Mouse (Mus musculus): ENCODE data around the gene Khdrbs1. TPM values are rescaled to one million over a fixed set of nuclear protein-coding genes. Genes with fewer than 3 reads are reported as not detected.
"Not testable (repeated sequence)": the region's sequence is repeated elsewhere in the genome, so short reads cannot be mapped to it uniquely, and the experiment has no call there.

Gene Khdrbs1
- polyA plus RNA-seq, 1 experiment from 2014 or later: 59.4 TPM

- peaks cover 53% of the 10 kb centered on the region for H3K4me1 ChIP-seq
- H3K9ac ChIP-seq: peak overlapping the region; percentile 99
- H3K4me3 ChIP-seq: peak overlapping the region; percentile 100
- peak overlapping the region; percentile 92 for H3K27ac ChIP-seq
- peak; percentile 48 for ATAC-seq
- H3K27me3 ChIP-seq (replicated peaks): no peaks in the 10 kb centered on the region
- under 1% methylated on average over 34 of the region's 34 CpGs for WGBS (ENCODE audit: insufficient replicate concordance)
- H3K36me3 ChIP-seq: peaks cover 19% of the 10 kb centered on the region
- no peaks in the 10 kb centered on the region for H3K9me3 ChIP-seq (replicated peaks)
- H3K4me2 ChIP-seq: peak overlapping the region; percentile 82
These were observed 200 bp downstream of the Khdrbs1 start for GRCm38 (mm10) chr4:129741974-129742231.

- H3K4me3 ChIP-seq: peak overlapping the region; percentile 100
- under 1% methylated on average over 62 of the region's 62 CpGs for WGBS (ENCODE audit: insufficient replicate concordance)
- H3K27ac ChIP-seq: peak overlapping the region; percentile 92
- H3K27me3 ChIP-seq (replicated peaks): no peaks in the 10 kb centered on the region
- no peaks in the 10 kb centered on the region for H3K9me3 ChIP-seq (replicated peaks)
- H3K9ac ChIP-seq: peak overlapping the region; percentile 99
- peaks cover 54% of the 10 kb centered on the region for H3K4me1 ChIP-seq
- H3K36me3 ChIP-seq: peaks cover 19% of the 10 kb centered on the region
- ATAC-seq: peak; percentile 24; the same call in 1 of the 2 replicates
- peak overlapping the region; percentile 82 for H3K4me2 ChIP-seq
These were observed 691 bp downstream of the Khdrbs1 start for GRCm38 (mm10) chr4:129741251-129741973.

GRCm38 (mm10) chr4:129739111-129739645, 2.9 kb downstream of the Khdrbs1 start:
- H3K9me3 ChIP-seq (replicated peaks): no peaks in the 10 kb centered on the region
- H3K27ac ChIP-seq: no peak overlapping the region
- no peak overlapping the region for H3K4me2 ChIP-seq
- ATAC-seq: no peak
- no peaks in the 10 kb centered on the region for H3K27me3 ChIP-seq (replicated peaks)
- H3K4me1 ChIP-seq: peaks cover 66% of the 10 kb centered on the region
- H3K36me3 ChIP-seq: peaks cover 23% of the 10 kb centered on the region
- H3K4me3 ChIP-seq: no peak overlapping the region
- 70% methylated on average over 4 of the region's 4 CpGs for WGBS (ENCODE audit: insufficient replicate concordance)
- H3K9ac ChIP-seq: no peak overlapping the region

GRCm38 (mm10) chr4:129736173-129736572, 5.9 kb downstream of the Khdrbs1 start:
- H3K4me2 ChIP-seq: no peak overlapping the region
- no peak overlapping the region for H3K27ac ChIP-seq
- no peak overlapping the region for H3K9ac ChIP-seq
- peaks cover 72% of the 10 kb centered on the region for H3K4me1 ChIP-seq
- no peaks in the 10 kb centered on the region for H3K9me3 ChIP-seq (replicated peaks)
- WGBS (ENCODE audit: insufficient replicate concordance): 83% methylated on average over 1 of the region's 1 CpGs
- peaks cover 23% of the 10 kb centered on the region for H3K36me3 ChIP-seq
- no peak overlapping the region for H3K4me3 ChIP-seq
- H3K27me3 ChIP-seq (replicated peaks): no peaks in the 10 kb centered on the region
- no peak for ATAC-seq

GRCm38 (mm10) chr4:129735485-129735884, 6.6 kb downstream of the Khdrbs1 start:
- not testable (repeated sequence) for H3K4me3 ChIP-seq; H3K27me3 ChIP-seq (replicated peaks); H3K4me2 ChIP-seq; H3K9ac ChIP-seq; H3K27ac ChIP-seq; ATAC-seq; H3K9me3 ChIP-seq (replicated peaks)
- H3K4me1 ChIP-seq: peaks cover 71% of the 10 kb centered on the region
- peaks cover 23% of the 10 kb centered on the region for H3K36me3 ChIP-seq
- 90% methylated on average over 4 of the region's 4 CpGs for WGBS (ENCODE audit: insufficient replicate concordance)

GRCm38 (mm10) chr4:129731423-129731822, 10.7 kb downstream of the Khdrbs1 start:
- no peaks in the 10 kb centered on the region for H3K9me3 ChIP-seq (replicated peaks)
- no peak overlapping the region for H3K4me3 ChIP-seq
- H3K4me1 ChIP-seq: peaks cover 45% of the 10 kb centered on the region
- H3K36me3 ChIP-seq: peaks cover 43% of the 10 kb centered on the region
- ATAC-seq: no peak
- WGBS (ENCODE audit: insufficient replicate concordance): 45% methylated on average over 5 of the region's 5 CpGs
- no peak overlapping the region for H3K4me2 ChIP-seq
- H3K27ac ChIP-seq: no peak overlapping the region
- H3K9ac ChIP-seq: no peak overlapping the region
- no peaks in the 10 kb centered on the region for H3K27me3 ChIP-seq (replicated peaks)

- Histone ChIP-seq H3K9ac (no peak overlapping the region), H3K27ac (no peak overlapping the region), H3K4me3 (no peak overlapping the region), H3K4me2 (no peak overlapping the region), H3K9me3 (replicated peaks) (no peaks in the 10 kb centered on the region), H3K4me1 (no peaks in the 10 kb centered on the region), H3K27me3 (replicated peaks) (no peaks in the 10 kb centered on the region), H3K36me3 (peaks cover 86% of the 10 kb centered on the region)
- 90% methylated on average over 9 of the region's 9 CpGs for WGBS (ENCODE audit: insufficient replicate concordance)
- ATAC-seq: no peak
These were observed 25.8 kb downstream of the Khdrbs1 start for GRCm38 (mm10) chr4:129716310-129716709.

- no peak overlapping the region for H3K9ac ChIP-seq
- H3K4me1 ChIP-seq: no peaks in the 10 kb centered on the region
- no peak for ATAC-seq
- 84% methylated on average over 8 of the region's 8 CpGs for WGBS (ENCODE audit: insufficient replicate concordance)
- peaks cover 98% of the 10 kb centered on the region for H3K36me3 ChIP-seq
- no peaks in the 10 kb centered on the region for H3K9me3 ChIP-seq (replicated peaks)
- H3K27ac ChIP-seq: no peak overlapping the region
- H3K4me2 ChIP-seq: no peak overlapping the region
- no peak overlapping the region for H3K4me3 ChIP-seq
- no peaks in the 10 kb centered on the region for H3K27me3 ChIP-seq (replicated peaks)
These were observed 32.5 kb downstream of the Khdrbs1 start for GRCm38 (mm10) chr4:129709486-129710129.

GRCm38 (mm10) chr4:129706750-129707149, 35.4 kb downstream of the Khdrbs1 start:
- peaks cover 3% of the 10 kb centered on the region; the same call in 1 of the 2 replicates for H3K4me1 ChIP-seq
- no peaks in the 10 kb centered on the region for H3K27me3 ChIP-seq (replicated peaks)
- H3K36me3 ChIP-seq: peaks cover 94% of the 10 kb centered on the region
- no peaks in the 10 kb centered on the region for H3K9me3 ChIP-seq (replicated peaks)
- 77% methylated on average over 3 of the region's 3 CpGs for WGBS (ENCODE audit: insufficient replicate concordance)
- H3K4me2 ChIP-seq: no peak overlapping the region
- no peak overlapping the region for H3K9ac ChIP-seq
- no peak for ATAC-seq
- no peak overlapping the region for H3K27ac ChIP-seq
- H3K4me3 ChIP-seq: no peak overlapping the region

- H3K36me3 ChIP-seq: peaks cover 51% of the 10 kb centered on the region
- no peaks in the 10 kb centered on the region for H3K9me3 ChIP-seq (replicated peaks)
- no peaks in the 10 kb centered on the region for H3K27me3 ChIP-seq (replicated peaks)
- H3K27ac ChIP-seq: no peak overlapping the region
- H3K4me3 ChIP-seq: no peak overlapping the region
- peaks cover 14% of the 10 kb centered on the region for H3K4me1 ChIP-seq
- no peak overlapping the region for H3K9ac ChIP-seq
- ATAC-seq: peak; percentile 25; the same call in 1 of the 2 replicates
- H3K4me2 ChIP-seq: no peak overlapping the region
- 62% methylated on average over 11 of the region's 11 CpGs for WGBS (ENCODE audit: insufficient replicate concordance)
These were observed 39.6 kb downstream of the Khdrbs1 start for GRCm38 (mm10) chr4:129702454-129702853.

GRCm38 (mm10) chr4:129701503-129702377, 40.4 kb downstream of the Khdrbs1 start:
- Histone ChIP-seq H3K4me2 (peak overlapping the region; percentile 55), H3K36me3 (peaks cover 45% of the 10 kb centered on the region), H3K9me3 (replicated peaks) (no peaks in the 10 kb centered on the region), H3K4me1 (peaks cover 21% of the 10 kb centered on the region), H3K4me3 (peak overlapping the region; percentile 18), H3K9ac (no peak overlapping the region), H3K27ac (no peak overlapping the region), H3K27me3 (replicated peaks) (no peaks in the 10 kb centered on the region)
- 0 out of 2 replicates have a peak, but pooled peaks have one; percentile 41 for ATAC-seq
- WGBS (ENCODE audit: insufficient replicate concordance): 45% methylated on average over 17 of the region's 17 CpGs

Measured in liver, embryonic 12.5 days (tissue).